Mouse (Mus musculus) cerebellum, postnatal 14 days (tissue): ENCODE measurements around the gene Mmrn2.
"Not testable (repeated sequence)": the region's sequence is repeated elsewhere in the genome, so short reads cannot be mapped to it uniquely, and the experiment has no call there.

Experiments
- DNase-seq, 2 experiments: peaks; one replicate each; pipeline ENCODE4 v3.0.0; 2021; ENCODE audit warnings: mixed read lengths in 2 of 2

The Mmrn2 gene

DNA sequence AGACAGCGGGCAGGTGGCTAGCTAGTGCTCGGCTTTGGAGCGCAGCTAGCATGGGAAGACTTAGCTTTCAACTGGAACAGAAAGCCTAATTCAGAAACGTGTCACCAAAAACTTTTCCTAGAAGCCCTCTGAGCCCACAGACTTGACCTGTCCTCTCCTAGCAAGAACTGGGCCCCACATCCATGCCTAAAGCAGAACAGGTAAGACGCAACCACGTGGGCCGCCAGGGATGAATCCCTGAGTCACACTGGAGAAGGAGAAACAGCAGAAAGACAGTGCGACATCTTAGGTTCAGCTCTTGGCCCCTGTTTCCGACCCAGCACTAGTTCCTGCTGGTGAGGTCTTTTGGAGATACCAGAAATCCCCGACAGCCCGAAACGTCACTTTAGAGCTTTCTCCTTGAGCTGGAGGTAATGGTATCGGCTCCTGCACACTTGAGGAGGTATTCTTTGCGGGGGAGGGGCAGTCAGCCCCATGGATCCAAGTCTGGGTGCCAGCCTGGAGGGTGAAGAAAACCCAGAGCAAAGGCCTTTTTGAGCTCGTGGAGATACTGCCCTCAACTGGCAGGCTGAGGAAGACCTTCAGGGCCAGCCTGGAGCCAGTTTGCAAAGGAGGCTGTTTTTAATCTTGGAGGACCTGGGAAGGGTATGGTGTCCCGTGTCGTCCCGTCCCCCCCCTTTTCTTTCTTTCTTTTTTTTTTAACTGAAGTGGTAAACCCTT is 12.4 kb upstream of the Mmrn2 start:
- DNase-seq = peak; percentile 78 to 80

DNA sequence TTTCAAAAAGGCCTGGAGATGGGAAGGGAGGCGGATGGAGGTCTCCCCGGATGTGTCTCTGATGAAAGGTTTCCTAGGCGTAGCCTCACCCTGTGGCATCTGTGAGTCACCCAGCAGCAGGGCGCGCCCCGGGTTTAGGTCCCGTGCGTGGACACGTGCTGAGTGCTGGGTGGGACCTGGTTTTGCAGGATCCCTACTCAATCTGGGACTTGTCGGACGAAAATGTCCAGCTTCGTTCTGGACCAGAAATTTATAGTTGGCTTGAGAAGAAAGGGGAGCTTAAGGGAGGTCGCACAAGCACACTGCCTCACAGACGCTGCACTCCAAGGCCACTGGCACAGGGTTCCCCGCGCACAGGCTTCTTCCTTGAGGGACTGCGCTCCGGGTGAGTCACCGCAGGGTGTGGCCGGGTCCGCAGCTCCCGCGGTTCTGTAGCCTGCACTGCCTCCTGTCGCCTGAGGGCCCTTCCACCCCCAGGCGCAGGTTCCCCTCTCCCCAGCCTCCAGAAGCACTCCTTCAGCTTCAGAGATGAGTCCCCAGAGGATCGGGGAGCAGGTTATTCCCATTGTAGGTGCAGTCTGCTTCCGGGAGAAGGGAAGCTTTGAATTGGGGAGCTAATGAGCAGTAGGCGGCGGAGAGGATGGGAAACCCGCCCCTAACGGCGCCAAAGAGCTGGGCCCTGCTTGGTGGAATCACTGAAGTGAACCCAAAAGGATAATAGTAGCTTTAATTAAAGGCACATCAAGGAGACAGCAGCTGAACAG is 11.6 kb upstream of the Mmrn2 start:
- DNase-seq = peak; percentile 55 to 57

DNA sequence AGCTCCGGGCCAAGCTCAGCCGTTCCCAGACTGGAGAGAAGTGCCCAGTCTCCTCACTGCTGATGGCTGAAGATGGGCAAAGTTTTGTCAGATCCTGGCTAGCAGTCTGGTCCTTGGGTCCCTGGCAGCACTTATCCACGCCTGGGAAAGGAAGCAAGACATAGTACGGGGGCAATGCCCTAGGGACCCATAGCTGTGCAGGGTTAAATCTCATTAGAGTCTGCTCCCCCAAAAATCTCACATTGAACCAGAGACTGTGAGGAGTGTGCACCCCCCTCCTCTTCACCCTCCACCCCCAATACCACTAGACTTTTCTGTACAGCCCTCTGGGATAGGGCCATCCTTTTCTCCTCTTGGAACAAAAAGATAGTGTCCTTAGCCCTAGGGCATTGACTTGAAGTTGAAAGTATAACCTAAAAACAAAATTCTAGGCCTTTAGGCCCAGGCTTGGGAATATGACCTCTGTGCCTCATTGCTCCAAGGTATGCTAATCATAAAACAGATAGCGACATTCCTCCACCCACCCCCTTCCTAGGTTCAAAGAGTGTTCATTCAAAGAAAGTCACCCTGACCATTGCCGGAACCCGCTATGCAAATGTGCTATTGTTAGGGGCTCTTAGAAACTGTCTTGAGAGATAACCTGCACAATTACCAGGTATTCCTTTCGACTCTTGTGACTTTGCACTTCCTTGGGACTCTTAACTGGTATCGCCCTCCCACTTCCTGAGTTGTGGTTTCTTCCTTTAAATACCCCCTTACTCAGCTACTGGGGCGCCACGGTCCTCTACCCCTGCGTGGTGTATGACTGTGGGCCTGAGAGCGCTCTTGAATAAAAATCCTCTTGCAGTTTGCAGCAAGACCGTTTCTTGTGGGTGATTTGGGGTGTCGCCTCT is 10.8 kb upstream of the Mmrn2 start:
- not testable (repeated sequence) for DNase-seq

DNA sequence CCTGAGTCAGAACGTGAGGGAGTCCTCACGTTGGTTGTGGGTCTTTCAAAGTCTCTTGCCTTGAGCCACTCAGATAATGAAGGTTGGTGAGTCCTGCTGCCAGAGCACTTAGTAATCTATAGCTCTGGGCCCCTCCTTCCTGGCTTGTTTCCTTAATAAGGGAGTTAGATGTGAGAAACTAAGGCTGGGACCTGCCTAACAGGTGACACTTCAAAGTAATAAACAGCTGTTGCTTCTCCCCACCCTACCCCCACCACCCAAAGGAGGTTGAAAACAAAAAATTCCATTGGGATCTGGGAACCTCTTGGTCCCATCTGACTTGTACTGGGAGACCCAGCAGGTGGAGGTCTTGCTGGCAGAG is 10.1 kb upstream of the Mmrn2 start:
- DNase-seq = no peak

DNA sequence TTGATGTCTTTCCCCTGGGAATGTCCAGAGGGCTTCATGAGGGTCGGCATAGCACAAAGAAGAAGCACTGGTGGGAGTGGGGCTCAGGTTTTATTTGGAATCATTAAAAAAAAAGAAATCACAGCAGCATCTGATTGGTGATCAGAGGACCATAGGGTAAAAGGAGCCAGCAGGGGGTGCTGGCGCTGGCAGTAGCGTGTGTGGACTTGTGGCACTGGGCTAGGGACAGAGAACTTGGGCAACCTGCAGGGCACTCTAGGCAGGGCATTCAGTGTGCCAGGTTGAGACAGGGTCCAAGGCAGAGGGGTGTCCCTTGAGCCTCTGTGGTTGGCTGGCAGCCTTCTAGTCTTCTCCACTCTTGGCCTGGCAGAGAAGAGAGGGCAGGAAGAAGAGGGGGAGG is 5.1 kb upstream of the Mmrn2 start:
- DNase-seq = no peak

DNA sequence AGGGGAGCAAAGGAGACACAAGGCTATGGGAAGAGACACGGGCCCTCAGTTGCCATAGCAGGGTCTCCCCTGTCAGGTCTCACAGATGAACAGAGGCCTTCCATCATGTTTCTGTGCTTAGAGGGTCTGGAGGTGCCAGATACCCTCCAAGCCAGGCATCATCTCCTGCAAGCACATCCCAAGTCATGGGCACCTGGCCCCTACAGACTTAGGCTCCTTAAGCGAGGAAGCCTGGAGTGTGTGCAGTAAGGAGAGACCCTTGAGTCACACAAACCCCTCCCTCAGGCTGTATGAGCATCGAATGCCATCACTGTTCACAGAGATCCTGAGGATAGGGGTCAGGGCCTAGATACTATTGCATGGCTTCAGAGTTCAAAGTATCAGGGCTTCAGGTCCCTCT is 4.3 kb upstream of the Mmrn2 start:
- no peak for DNase-seq

DNA sequence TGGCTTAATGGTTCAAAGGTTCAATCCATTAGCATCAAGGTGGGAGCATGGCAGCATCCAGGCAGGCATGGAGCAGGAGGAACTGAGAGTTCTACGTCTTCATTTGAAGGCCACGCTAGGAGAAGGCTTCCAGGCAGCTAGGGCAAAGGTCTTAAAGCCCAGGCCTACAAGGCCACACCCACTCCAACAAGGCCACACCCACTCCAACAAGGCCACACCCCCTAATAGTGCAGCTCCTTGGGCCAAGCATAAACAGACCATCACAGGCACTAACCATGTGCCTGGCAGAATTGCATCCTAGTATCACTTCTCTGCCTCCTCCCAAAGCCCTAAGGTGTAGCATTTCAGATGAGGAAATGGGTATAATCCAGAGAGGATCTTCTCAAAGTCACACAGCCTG is 3.5 kb upstream of the Mmrn2 start:
- DNase-seq = no peak

DNA sequence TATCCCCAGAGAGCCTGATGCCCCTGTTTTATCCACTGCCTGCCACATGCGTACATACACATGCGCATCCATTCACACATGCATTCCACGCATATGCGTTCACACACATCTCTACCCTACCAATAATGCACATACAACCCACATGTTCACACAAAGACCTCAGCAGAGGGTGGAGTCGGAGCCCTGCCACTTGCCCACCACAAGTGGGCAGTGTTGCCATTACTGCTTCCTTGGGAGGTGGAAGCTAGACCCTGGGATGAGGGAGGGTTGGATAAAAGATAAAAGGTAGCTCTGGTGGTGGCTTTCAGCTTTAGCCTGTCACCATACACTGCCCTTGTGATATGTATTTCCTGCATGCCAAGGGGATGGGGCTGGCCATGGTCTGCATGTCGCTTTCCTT is 2.6 kb upstream of the Mmrn2 start:
- peak; percentile 69 to 80 for DNase-seq

DNA sequence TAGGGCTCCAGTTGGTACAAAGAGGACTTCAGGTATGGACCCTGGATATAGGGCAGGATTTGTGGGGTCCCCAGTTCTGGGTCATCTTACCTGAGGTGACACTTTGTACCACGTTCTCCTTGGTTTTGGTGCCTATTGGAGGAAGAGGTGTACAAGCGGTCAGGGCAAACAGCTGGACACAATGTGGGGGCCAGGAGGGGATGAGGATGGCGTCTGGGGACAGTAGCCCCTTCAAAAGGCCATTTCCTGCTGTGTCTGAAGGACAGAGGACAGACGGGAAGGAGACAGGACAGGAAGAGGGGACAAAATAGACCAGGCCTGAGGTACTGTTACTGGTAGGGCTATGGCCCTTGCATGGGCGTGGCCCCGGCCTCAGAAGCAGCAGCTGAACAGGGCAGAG is 1.7 kb upstream of the Mmrn2 start:
- DNase-seq = no peak

DNA sequence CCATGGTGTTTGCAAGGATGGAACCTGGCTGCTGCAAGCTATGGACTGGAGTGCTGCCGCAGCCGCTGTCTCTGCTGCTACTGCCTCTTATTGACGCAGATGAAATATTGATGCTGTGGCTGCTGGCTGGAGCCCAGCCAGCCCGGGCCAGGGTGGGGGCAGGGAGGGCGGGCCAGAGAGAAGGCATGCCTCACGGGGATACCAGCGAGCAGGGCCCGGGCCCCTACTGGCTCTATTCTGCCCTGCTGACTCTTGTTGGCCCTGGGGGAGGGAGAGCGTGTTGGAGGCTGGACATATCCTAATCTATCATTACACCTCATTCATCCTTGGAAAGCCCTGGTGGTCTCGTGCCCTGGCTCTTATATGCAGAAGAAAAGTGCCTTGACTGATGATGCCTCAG is 688 bp upstream of the Mmrn2 start, which contains the start of gene Sncg:
Gene Sncg (minus strand): TSS at position 213 of the 400 bp plus-strand sequence.
- DNase-seq = no peak

DNA sequence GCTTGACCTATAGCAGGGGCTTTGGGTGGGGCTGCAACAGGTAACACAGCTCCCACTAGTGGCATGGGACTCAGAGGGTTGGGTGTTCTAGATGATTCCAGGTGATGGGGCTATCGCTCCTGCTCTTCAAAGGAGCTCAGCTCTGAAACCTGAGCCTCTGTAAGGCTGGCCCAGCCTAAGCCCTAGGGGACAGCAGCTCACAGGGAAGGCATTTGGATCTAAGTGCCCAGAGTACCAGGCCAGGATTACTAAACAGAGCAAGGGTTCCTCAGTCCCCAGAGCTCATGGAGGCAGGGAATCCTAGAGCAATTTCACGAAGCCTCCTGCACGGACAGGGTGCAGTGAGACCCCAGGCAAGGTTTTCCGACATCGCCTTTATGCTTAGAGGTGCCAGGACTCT is 676 bp downstream of the Mmrn2 start:
- no peak for DNase-seq

DNA sequence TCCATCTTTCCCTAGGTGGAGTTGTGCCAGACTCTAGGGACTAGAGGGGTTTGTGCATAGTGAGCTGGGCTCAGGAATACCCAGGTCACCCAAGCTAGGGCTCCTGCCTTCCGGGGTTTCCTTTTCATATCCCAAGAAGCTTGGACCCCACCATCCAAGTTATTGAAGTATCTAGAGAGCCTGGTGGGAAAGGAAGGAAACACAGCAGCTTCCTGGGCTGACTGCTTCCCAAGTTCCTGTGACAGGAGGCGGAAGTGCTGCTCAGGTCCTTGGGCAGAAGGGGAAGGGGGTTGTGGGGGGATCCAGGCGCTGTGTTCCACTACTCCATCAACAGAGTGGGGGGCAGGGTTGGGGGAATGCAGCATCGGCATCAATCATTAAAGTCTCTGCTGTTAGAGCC is 1.9 kb downstream of the Mmrn2 start:
- DNase-seq = no peak

DNA sequence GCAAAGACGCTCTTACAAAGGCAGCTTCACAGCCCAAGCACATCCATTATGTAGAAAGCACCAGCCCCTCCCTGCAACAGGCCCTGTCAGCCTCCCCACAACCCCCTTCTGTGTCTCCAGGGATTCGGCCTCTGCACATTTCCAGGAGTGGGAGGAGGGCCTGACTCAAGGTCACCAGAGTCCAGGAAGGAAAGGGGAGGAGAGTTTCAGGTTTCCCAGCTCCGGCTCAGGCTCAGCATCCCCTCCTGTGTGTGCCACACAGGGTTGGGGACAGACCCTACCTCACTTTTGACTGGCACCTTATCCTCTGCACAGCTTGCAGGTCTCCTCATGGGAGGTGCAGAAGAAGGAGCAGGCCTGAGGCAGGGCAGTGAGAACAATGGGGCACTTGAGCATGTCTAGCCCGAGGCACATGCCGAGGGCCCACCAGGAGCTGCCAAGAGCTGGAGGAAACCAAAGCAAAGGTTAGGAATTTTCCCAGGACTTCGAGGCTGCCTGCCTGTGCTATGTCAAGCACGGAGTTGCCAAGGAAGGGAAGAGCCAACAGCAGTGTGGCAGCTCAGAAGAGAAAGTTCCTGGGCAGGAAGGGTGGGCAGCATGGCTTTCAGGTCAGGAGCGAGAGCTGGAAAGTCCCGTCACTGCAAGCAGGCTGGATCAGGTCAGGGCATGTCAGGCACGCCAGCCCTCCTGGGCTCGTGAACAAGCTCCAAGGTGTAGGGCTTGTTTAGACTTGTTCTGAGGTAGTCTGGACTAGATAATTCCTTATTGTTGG is 3.5 kb downstream of the Mmrn2 start:
- DNase-seq = no peak

DNA sequence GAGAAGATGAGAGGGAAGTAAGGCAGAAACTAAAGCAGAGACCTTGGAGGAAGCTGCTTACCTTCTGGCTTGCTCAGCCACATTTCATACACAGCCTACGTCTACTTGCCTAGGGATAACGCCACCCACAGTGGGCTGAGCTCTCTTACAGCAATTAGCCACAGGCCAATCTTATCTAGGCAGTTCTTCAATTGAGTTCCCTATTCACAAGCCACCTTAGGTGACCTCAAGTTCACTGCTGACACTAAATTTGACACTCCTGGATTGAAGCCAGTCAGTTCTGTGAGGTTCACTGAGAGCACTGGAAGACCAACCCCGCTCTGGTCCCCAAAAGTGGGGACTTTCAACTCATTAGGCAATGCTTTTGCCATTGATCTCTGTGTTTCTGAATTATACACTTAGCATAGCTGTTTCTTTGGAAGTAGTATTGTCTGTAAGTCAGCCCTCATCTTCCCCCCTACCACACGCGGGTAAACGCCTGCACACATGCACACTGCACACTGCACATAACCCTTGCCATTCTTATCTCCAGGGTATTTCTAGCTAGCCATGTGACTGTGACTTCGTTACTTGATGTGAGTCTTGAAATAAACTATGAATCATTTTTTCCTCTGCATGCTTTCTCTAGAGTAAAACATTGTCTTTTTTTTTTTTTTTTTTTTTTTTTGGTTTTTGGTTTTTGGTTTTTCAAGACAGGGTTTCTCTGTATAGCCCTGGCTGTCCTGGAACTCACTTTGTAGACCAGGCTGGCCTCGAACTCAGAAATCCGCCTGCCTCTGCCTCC is 7.8 kb downstream of the Mmrn2 start:
- DNase-seq = no peak

DNA sequence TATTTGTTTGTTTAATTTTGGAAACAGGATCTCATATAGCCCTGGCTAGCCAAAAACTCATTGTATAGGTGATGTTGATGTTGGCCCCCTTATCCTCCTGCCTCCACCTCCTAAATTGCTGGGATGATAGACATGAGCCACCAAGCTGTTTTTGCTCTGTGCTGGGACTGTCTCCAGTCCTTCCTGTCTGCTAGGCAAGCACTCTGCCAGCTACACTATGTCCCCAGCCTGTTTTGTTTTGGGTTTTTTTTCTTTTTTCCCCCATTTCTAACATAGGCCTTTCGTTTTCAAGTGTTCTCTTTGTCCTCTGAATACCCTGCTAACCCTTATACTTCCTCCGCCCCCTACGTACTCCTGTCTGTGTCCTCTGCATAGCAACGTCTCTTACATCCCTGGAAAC is 18.0 kb downstream of the Mmrn2 start:
- no peak for DNase-seq

DNA sequence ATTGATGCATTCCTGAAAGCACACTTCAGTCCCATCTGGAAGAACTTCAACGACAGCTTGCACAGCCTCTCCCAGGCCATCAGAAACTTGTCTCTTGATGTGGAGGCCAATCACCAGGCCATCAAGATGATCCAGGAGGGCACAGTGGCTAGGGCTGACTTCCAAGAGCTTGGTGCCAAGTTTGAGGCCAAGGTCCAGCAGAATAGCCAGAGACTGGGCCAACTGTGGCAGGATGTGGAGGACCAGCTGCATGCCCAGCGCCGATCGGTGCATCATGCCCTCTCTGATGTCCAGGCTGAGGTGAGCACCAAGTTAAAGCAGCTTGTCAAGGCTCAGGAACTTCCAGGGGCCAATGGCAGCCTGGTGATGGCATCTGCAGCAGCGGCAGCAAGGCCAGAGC is 22.6 kb downstream of the Mmrn2 start:
- peak in 1 of 2 experiments; percentile 8 for DNase-seq

DNA sequence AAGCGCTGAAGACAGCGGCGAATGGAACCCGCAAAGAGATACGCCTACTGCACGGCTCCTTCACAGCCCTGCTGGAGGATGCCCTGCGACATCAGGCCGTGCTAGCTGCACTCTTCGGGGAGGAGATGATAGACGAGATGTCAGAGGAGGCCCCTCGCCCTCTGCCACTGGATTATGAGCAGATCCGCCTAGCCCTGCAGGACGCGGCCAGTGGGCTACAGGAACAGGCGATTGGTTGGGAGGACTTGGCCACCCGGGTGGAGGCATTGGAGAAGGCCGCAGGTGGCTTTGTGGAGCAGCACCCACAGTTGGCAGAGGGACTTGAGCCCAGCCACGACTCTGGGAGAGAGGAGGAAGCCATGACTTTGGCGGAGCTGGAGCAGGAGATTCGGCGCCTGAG is 23.6 kb downstream of the Mmrn2 start:
- DNase-seq = no peak

DNA sequence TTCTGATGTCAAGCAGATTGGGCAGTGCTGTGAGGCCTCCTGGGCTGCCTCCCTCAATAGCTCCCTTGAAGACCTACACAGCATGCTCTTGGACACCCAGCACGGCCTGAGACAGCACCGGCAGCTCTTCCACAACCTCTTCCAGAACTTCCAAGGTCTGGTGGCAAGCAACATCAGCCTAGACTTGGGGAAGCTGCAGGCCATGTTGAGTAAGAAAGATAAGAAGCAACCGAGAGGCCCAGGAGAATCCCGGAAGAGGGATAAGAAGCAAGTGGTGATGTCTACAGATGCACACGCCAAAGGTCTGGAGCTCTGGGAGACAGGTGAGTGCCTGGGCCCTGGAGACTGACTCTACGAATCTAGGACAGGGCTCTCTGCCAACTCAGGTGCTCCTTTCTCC is 24.0 kb downstream of the Mmrn2 start:
- DNase-seq = no peak

DNA sequence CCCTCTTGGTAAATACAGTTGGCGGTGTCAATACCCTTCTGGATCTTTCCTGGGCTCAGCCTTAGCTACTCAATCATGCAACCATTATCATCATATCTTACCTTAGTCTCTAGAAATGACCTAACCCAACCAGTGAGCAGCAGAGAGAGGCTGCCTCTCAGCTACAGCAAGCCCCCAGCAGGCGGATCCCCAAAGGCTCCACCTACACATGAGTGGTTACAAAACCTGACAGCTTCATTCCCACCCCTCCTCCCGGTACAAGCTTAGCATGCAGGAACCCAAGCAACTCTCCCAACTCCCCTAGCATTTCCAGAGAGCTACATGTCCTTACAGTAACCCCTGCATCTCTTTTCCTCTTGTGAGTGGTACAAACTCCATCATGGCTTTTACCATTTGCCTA is 24.8 kb downstream of the Mmrn2 start:
- DNase-seq = no peak

DNA sequence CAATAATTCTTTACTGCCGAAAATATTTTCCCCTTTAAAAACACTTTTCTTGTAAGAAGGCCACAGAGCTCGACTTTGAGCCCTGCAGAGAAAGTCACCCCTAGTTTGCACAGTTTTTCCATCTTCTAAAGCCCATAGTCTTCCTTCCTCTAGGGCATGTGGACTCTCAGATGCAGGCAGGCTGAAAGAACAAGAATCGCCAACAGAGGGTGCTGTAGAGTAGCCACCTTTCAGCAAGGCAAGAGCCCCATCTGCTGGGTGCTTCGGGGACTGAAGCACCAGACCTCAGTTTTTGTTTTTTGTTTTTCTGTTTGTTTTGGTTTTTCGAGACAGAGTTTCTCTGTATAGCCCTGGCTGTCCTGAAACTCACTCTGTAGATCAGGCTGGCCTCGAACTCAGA is 25.9 kb downstream of the Mmrn2 start:
- DNase-seq = peak; percentile 64 to 82

DNA sequence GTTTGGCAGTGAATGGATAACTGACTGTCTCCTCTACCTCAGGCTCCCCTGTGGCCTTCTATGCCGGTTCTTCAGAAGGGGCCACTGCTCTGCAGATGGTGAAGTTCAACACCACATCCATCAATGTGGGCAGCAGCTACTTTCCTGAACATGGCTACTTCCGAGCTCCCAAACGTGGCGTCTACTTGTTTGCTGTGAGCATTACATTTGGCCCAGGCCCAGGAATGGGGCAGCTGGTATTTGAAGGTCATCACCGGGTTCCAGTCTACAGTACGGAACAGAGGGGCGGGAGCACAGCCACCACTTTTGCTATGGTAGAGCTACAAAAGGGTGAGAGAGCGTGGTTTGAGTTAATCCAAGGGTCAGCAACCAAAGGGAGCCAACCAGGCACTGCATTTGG is 27.6 kb downstream of the Mmrn2 start:
- DNase-seq = no peak

DNA sequence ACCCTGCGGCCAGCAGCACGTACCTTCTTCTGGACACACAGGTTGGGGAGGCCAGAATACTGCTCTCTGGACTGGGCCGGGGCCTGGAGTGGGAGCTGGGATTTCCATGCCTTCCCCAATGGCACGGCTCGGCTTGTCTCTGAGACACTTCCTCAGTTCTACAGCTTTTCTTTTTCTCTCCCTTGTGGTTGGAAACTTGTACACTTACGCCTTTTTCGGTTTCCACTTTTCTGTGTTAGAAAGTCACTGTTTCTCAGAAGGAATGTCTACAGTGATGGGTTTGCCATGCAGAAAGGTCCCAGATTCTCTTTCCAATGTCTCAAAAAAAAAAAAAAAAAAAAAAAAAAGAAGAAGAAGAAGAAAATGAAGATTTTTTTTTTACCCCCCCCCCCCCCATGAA is 28.2 kb downstream of the Mmrn2 start:
- no peak for DNase-seq
